Mouse (Mus musculus) cerebellum, postnatal 25 days (tissue): ENCODE data around the gene Abr.

Source experiments
- DNase-seq, 2 experiments: peaks; one replicate each; pipeline ENCODE4 v3.0.0; 2021; ENCODE audit warnings: mixed read lengths in 2 of 2

The Abr gene

DNA sequence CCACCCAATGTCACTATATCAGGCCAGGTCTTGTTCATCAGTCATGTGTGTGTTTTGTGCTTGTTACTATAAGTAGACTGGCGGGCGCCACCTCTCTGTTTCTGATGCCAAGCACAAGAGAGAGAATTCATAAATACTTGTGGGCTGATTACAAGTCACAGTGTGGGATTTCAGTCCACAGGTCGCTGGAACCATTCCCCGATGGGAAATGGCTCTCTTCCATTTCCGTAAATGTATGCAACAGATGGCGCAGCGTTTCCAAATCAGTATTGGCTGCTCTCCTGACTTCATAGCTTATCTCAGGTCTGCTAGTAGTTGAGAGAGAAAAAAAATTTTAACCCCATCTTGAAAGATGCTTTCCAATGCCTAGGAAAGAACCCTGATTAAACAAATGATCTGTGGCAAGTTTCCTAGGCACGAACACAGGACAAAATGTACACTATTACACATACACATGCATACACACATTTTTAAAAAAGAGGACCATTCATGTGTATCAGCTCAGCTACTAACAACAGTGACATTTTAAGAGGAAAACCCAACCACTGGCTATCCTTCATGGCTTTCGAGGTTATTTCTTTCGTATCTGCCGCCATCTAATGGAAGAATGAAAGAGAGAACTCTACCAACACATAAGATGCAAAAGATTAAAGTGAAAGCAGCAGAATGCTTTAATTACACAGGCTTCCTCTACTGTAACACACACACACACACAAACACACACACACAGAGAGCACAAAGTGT lies 222.4 kb downstream of the Abr start:
- DNase-seq = peak; percentile 77 to 81

DNA sequence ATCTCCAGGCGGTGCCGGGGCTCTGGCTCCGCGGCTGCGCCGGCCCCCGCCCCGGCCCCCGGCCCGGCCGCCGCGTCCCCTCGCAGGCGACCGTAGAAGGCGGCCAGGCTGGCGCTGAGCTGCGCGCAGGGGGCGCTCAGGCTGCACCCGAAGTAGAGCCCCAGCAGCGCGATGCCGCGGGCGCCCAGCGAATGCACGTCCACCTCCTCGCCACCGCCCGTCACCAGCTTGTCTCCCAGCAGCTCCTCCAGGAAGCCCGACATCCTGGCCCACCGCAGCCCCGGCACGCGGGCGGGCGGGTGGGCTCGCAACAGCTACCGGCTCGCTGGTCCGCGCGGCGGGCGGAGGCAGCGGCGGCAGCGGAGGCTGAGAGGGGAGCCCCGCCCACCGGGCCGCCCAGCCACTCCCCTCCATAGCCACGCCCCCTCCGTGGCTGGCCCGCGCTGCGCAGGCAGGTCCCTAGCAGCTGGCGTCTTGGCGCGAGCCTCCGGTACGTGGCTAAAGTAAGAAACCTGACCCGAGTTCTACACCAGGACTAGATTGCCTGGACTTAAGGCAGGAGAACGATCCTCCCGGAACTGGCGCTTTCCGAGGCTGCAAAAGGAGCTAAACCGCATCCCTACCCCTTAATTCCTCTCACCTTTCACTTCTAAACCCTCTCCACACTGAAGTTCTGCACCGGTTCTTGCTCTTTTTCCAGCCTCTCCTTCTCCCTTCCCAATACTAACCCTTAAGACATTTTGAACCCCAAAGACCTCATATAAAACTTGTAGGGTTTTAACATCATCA lies 223.1 kb downstream of the Abr start, which contains the start of gene Nxn:
Nxn (minus strand) TSS at position 343 of the 789 bp plus-strand sequence.
- DNase-seq = peak; percentile 94 to 98

DNA sequence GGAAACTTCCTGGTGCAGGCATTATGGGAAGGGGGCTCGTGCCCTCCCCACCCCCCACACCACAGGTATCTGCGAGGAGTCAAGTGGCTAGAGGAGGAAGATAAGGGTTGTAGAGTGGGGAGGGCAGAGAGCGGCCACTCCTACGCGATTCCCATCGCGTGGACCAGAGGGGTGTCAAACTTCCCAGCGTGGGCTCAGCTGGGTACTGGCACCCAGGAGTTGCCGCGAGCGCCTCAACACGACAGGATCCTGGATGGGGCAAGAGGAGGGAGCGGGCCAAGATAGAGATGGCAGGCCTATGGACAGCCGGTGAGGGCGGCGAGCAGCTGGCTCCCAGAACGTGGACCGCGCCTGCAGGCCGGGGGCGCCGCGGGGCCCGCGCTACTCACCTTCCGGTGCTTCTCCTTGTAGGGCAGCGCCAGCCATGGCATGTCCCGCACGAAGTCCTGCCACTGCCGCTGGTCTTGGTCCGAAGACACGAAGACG lies 223.8 kb downstream of the Abr start:
- DNase-seq = peak in 1 of 2 experiments; percentile 77

DNA sequence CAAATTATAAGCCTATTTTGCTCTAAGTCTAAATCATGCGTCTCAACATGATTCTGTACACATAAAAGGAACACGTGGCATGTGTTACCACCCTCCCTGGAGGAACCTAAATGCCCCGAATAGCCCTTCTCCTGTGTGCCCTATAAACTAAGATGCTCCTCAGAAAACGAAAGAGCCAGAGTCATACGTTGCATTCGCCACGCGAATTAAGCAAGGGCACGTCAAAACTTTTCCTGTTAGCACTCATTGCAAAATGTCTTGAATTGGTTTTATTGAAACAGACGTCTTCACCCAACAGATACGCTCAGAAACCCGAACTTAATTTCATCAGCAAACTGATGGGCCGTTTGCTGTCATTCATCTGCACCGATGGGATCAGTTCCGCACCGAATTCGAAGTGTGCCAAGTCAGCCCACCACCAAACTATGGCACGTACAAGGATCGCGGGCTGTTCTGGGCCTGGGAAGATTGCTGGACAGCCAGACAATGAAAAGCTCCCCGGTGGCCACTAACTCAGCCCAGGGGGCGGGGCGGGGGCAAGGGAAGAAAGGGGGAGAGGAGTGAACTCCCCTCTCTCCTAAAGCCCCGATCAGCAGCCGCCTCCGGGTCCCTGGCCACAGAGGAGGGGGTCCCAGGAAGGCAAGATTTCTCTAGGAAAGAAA lies 224.3 kb downstream of the Abr start:
- DNase-seq = peak in 1 of 2 experiments; percentile 59

DNA sequence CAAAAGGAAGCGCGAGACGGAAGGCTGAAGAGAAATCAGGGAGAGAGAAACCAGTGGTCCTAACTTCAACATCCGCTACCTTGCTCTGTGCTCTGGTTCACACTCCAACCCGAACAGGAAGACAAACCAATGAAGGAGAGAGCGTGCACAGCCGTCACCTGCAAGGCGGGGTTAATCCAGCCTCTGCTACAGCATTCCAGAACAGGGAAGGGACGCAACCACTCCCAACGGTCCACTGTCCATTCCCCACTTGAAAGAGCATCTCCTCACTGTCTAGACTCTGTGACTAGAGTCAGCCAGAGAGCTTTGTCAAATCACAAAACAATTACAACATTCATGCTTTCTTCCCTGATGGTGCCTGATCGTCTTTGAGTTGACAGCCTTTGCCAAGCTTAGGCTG lies 229.1 kb downstream of the Abr start:
- no peak for DNase-seq

DNA sequence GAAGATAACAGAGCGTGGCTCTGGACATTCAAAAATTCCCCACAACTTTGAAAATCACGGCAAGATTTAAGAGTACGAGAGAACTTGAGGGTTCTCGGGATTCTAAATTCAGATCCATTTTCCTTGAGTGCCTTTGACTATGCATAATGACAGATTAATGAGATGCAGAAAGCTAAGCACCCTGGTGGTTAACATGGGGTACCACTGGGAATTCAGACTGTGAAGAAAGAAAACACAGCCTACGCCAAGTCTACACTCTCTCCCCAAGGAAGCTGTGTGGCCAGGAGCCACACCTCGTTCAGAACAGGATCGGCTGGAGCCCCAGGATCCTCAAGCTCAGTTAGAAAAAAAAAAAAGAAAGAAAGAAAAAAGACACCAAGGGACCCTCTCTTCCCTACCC lies 229.6 kb downstream of the Abr start:
- DNase-seq = no peak

DNA sequence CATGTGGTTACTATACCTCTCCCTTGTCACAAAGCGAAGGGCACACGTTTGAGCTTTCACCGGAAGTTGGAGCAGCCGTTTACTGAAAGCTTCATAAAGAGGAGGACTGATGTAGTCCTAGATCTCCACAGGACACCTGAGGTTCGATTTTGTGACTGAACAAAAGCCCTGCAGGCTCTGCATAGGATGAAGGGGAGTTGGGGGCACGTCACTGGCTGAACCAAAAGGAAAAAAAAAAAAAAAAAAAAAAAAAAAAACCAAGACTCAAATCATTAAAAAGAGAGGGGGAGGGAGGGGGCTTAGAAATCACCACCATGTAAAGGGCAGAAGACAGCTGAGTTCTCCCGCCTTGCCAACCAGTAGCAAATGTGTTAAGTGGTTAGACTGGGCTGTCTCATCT lies 233.4 kb downstream of the Abr start:
- no peak for DNase-seq

DNA sequence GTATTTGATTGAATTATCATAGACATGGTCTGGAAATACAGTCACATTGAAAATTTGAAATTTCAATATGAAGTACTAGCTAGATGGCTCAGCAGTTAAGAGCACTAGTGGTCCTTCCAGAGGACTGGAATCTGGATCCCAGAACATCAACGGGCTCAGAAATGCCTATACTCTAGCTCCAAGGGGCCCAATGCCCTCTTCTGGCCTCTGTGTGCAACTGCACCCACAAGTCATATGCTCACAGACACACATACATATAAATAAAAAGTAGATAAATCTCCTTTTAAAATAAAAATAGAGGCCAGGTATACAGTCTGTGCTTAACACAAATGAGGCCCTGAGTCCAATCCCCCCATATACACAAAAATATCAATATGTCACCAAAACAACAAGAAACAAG lies 235.0 kb downstream of the Abr start:
- DNase-seq = no peak

DNA sequence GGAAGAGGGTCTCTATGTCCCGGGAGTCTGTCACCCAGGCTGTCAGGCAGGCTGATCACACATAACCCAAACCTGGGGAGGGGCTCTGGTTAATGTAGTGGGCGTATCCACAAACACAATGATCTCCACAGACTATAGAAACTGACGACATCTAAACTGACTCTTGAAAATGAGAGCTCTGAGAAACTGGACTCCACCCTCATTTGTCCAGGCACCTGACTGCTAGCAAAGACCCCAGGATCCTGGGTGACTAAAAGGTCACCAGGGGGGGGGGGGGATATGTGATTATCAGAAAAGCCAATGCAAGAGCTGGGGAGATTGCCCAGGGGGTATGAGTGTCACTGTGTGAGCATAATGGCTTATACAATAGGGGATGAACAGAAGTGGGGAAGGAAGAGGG lies 236.4 kb downstream of the Abr start:
- no peak for DNase-seq

DNA sequence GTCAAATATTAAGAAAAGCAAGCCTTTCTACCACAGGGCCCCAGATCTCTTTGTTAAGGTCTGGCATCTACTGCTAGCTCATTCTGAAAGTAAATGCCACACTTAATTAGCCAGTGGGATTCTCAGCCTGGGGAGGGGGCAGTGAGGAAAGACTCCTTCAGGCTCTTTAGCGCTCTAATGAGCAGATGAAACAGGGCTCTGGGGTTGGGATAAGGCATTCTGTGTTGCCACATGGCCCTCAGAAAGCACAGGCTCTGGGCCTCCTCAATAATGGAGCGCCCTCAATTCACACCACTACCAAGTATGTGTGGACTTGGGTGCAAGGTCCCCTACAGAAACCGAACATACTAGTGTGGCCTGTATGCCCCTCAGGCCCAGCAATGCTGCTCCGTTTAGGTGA lies 237.1 kb downstream of the Abr start:
- DNase-seq = no peak

DNA sequence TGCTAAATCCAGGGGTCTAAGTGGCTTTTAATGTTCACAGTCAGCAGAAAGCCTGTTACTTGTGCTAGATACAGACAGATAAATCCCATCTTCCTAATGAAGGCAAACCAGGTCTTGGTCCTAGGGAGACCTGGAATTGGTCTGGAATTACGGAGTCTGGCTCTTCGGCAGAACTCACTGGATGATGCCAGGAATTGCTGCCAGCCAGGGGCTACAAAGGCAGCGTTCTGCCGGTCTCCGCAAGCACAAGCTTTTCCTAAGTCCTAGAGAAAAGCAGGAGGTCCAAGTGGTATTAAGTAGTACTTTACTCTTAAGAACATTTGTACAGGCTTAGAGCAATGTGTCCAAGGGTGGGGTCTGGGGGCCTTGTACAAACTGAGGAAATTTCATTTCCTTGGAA lies 237.8 kb downstream of the Abr start:
- peak; percentile 54 to 63 for DNase-seq

DNA sequence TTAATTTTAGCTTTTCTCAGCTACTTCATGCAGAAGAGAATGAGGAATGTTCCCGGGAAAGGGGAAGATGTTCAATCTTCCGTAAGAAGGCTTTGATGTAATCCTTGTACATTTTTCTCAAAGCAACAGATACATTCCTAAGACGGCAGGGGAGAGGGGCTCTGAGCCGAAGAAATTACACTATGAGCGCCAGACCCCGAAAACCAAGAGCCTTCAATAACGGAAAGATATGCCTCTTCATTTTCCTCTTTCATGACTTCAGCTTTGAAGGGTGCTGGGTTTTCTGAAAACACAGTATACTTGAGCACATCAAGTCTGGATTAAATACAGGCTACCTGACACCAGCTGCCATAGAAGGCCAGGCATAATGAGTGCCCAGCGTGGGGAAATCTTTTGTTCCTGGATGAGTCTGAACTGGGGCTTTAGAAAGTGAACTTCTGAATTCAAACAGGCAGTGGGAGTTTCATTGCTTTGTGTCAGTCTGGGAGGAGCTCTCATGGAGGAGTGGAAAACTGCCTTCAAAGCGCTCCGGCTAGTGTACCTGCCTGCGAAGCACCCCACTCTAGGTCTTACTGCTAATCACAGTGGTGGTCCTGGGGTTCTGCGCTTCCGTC lies 239.3 kb downstream of the Abr start:
- no peak for DNase-seq

DNA sequence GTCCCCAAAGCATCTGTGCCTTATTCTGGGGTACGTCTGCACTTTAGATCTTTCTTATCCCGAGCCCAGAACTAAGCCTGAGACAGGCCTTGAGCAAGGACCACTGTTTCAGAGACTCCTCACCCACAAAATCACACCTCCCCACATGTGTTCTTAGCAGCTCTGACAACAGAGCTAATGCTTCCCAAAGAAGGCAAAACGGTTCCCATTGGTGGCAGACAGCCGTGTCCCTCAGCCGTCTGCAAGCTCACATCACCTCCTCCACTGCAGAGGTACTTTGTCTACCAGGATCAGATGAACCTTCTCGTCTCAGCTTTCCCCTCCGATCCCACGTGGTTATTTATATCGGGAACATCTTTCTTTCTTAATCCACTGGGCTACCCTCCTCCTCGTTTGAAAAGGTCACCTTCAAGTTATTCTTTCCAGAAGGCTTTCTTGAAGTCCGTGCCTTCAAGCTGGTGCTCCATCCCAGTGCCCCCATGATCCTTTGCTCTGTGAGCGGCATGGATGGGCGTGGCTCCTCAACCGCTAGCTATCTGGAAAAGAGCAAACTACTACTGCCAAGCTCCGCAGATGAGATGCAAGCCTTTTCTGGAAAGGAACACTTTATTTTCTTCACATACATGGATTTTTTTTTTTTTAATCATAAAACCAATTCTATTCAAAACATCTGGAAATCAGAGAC lies 240.8 kb downstream of the Abr start:
- DNase-seq = no peak

DNA sequence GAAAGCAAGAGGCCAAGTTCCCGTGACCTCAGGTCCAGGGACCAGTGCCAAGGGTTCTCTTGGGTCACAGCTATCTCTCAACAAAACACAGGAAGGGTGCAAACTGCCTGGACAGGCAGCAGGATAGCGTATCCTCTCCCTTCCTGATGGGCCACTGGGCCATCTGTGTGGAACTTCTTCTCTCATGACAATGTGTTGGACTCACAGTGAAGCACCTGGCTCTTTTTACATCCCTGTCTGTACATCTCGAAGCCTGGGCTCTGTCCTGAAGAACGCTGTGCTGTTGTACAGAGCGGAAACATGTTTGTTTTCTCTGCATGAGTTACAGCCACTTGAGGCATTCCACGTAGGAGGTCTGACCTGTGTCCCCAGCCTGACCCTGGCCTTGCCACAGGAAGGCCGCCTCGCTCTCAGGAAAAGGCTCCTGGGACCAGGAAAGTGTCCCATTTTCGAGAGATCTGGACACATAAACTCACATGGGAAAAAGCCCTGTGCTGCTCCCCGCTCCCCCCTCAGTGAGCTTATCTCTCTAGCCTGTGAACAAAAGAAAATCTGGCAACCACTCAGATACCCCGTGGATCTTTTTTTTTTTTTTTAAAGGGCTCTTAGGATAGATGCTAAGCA lies 242.1 kb downstream of the Abr start:
- peak in 1 of 2 experiments; percentile 33 for DNase-seq

DNA sequence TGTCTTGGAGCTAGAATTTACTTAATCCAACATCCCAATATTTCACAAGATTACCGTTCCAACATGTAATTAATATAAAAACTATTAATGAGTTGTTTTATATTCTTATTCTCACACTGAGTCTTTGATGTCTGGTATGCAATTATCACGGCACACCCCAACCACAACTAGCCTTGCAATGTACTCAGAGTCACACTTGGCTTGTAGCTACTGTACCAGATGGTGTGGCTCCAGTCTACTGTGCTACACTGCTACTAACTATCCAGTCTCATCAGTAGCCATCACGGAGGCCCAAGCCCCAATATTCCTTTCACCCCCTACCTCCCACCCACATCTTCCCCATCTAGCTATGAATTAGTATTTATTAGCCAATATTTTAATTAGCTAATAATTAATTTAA lies 245.7 kb downstream of the Abr start:
- DNase-seq = peak in 1 of 2 experiments; percentile 48

DNA sequence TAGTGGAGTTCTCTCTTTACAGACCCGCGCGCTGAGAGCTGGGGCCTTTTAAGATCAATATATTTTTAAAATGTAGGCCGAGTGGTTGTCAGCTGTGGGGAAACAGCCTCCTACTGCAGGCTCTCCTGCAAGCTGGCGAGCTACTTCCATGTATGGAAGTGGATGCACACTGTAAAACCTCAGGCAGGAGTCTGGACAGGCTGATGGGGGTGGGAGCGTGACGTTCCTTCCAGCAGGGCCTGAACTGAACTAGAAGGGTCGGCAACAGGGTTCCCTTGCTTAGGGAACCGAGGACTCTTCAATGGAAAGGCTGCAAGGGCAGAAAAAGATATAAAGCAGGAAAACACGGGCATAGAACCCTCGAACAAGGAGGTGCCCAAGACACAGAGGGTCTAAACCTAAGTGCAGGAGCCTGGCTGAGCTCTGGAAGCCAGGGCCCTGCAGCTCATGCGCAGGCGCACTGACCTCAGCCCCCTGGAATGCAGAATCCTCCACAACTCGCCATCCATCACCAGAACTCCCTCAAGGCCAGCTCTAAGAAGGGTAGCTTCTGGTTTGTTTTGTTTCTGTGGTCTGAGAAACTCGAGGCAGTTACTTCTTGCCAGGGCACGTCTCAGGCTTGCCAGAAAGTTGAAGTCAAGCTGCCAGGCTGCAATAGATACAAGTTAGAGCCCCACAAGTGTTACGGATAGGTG lies 247.5 kb downstream of the Abr start:
- no peak for DNase-seq

DNA sequence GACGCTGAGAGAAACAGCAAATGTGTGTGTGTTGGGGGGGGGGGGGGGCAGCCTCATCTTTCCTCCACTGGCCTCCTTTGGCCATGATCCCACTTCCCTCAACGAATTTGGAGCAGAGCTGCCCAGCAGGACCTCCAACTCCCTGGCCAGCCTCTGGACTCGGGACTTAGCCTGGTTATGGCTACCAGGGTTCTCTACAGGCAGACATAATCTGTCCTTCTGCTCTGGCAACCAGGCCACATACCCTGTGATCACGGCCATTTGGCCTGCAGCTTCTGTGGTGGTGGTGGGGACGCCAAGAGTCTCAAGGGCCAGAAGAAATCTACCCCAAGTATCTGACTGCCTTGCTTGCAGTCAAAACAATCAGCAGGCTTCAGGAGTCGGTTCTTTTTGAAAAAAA lies 249.6 kb downstream of the Abr start:
- DNase-seq = peak; percentile 69 to 70

DNA sequence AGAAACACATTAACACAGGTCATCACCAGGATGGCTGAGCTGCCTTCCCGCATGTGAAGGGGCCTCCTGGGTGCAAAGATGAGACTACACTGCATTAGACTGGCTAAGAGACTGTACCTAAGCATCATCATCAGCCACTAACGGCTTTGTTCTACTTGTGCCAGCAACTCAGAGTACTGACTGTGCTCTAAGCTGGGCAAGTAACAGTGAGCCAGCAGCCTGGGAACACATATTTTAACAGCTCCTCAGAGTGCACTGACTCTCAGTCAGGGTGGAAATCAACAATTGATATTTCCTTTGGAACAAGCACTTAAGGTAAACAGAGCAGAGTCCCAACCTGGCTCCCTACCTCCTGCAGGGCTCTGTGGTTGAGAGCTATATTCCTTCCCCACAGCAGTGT lies 250.0 kb downstream of the Abr start:
- peak in 1 of 2 experiments; percentile 47 for DNase-seq

DNA sequence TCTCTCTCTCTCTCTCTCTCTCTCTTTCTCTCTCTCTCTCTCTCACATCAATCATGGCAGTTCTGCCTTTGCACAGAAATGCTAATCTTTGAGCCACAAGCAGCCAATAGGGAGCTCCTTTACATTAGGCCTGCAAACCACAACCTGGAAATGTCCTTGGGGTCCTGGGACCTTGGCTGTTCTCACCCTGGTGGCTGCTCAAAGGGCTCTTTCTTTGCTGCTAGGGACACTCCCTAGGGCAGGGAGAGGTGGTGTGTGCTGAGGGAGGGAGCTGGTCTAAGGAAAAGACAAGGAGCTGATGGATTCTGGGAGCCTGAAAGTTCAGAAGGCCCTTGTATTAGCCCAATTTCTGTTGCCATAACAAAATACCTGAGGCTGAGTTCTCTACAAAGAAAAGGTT lies 251.6 kb downstream of the Abr start:
- DNase-seq = no peak
